Mouse (Mus musculus): ENCODE measurements around the gene Kcnh4. TPM values are rescaled to one million over a fixed set of nuclear protein-coding genes. Genes with fewer than 3 reads are reported as not detected.

Gene Kcnh4
- polyA plus RNA-seq, 1 experiment from 2014 or later, result 0.50 TPM

DNA sequence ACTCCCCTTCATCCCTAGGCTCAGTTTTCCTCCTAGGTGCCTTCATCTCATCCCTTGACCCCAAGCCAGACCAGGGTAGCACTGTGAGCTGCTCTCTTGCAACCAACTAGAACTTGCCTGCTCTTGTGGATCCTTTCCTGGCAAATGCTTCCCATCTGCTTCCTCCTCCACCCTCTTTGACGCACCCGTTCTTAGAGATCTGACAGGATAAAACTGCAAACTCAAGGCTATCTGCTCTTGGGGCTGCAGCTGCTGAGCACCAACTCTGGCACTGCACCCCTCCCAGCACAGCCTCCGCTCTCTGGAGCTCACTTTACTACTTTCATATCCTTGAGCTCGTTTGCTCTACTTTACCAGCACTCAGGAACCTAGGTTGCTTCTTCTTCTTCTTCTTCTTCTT lies 11.1 kb downstream of the Kcnh4 start:
- H3K27me3 ChIP-seq (ENCODE audit: control insufficient read depth, insufficient read depth, low read length), result no peaks in the 10 kb centered on the region
- no peaks in the 10 kb centered on the region for H3K4me1 ChIP-seq (ENCODE audit: control insufficient read depth, insufficient read depth, low read length)
- no peak overlapping the region for H3K9ac ChIP-seq (replicated peaks; ENCODE audit: low read length)
- DNase-seq (ENCODE audit: low spot score), result no peak
- H3K36me3 ChIP-seq (replicated peaks; ENCODE audit: control insufficient read depth, insufficient read depth, low read depth, low read length), result no peaks in the 10 kb centered on the region
- H3K4me2 ChIP-seq (ENCODE audit: low read depth, low read length), result no peak overlapping the region
- no peak overlapping the region for H3K4me3 ChIP-seq (ENCODE audit: low read depth, low read length)
- no peak overlapping the region for H3K27ac ChIP-seq (replicated peaks; ENCODE audit: low read depth, low read length)
- WGBS, result 72% methylated on average over 4 of the region's 4 CpGs
- no peak for ATAC-seq (replicated peaks; ENCODE audit: insufficient number of reproducible peaks, low FRiP score, low TSS enrichment, low read depth)
- no peaks in the 10 kb centered on the region for H3K9me3 ChIP-seq (replicated peaks; ENCODE audit: control insufficient read depth, low read length)

DNA sequence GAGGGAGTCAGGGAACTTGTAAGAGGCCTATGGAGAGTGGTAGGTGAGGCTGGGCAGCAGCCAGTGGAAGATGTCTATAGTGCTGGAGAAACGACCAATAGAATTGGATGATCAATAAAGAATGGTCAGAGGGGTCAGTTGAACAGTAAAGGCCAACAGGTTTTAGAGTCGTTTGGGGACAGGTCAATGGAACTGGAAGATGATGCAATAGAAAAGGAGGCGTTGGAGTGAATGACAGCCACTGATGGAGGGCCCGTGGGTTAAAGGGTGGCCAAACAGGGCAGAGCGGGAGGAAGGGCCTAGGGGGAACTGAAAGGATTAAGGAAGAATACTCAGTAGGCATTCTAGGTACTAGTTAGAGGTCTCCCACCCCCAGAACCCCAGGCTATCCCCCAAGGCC lies 12.6 kb downstream of the Kcnh4 start:
- Histone ChIP-seq H3K9me3 (replicated peaks; ENCODE audit: control insufficient read depth, low read length) (no peaks in the 10 kb centered on the region), H3K9ac (replicated peaks; ENCODE audit: low read length) (no peak overlapping the region), H3K27ac (replicated peaks; ENCODE audit: low read depth, low read length) (no peak overlapping the region), H3K4me2 (ENCODE audit: low read depth, low read length) (no peak overlapping the region), H3K36me3 (replicated peaks; ENCODE audit: control insufficient read depth, insufficient read depth, low read depth, low read length) (no peaks in the 10 kb centered on the region), H3K4me3 (ENCODE audit: low read depth, low read length) (no peak overlapping the region), H3K4me1 (ENCODE audit: control insufficient read depth, insufficient read depth, low read length) (no peaks in the 10 kb centered on the region), H3K27me3 (ENCODE audit: control insufficient read depth, insufficient read depth, low read length) (no peaks in the 10 kb centered on the region)
- ATAC-seq (replicated peaks; ENCODE audit: insufficient number of reproducible peaks, low FRiP score, low TSS enrichment, low read depth) (no peak), DNase-seq (ENCODE audit: low spot score) (no peak)
- WGBS, result 72% methylated on average over 5 of the region's 5 CpGs

DNA sequence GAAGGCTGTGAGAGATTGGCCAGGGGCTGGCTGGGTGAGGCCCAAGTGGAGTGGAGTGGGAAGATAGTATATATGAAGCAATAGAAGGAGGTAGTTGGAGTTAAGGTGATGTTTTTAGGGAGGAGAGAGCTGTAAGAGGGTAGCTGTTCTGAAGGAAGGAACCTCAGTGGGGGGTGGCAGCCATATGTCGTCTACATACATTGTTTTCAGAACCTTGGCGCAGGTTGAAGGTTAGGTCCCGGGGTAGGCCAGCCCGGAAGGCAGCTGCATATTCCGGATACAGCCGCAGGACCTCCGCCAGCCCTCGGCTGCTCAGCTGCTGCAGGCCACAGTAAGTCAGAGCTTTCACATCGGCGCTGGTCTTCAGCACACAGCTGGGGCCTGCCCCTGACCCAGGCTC lies 13.2 kb downstream of the Kcnh4 start:
- H3K9me3 ChIP-seq (replicated peaks; ENCODE audit: control insufficient read depth, low read length), result no peaks in the 10 kb centered on the region
- H3K36me3 ChIP-seq (replicated peaks; ENCODE audit: control insufficient read depth, insufficient read depth, low read depth, low read length), result no peaks in the 10 kb centered on the region
- no peak overlapping the region for H3K27ac ChIP-seq (replicated peaks; ENCODE audit: low read depth, low read length)
- H3K27me3 ChIP-seq (ENCODE audit: control insufficient read depth, insufficient read depth, low read length), result no peaks in the 10 kb centered on the region
- H3K4me1 ChIP-seq (ENCODE audit: control insufficient read depth, insufficient read depth, low read length), result no peaks in the 10 kb centered on the region
- no peak overlapping the region for H3K4me2 ChIP-seq (ENCODE audit: low read depth, low read length)
- ATAC-seq (replicated peaks; ENCODE audit: insufficient number of reproducible peaks, low FRiP score, low TSS enrichment, low read depth), result no peak
- 74% methylated on average over 10 of the region's 10 CpGs for WGBS
- no peak overlapping the region for H3K4me3 ChIP-seq (ENCODE audit: low read depth, low read length)
- H3K9ac ChIP-seq (replicated peaks; ENCODE audit: low read length), result no peak overlapping the region
- no peak for DNase-seq (ENCODE audit: low spot score)

DNA sequence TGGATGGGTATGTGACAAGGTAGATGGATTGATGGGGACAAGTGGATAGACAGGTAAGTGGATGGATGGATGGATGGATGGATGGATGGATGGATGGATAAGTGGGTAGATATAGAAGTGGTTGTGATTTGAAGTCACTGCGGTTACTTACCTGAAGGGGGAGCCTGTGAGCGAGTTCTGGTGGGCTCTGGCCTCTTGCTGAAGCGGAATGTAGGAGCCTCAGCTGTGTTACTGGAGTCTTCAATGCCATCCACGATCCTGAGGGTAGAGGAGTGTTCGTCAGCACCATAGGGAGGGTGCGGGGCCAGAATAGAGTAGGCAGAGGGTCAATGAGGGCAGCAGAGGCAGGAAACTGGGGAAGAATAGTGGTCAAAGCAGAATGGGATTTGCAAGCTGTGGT lies 14.7 kb downstream of the Kcnh4 start:
- no peak for ATAC-seq (replicated peaks; ENCODE audit: insufficient number of reproducible peaks, low FRiP score, low TSS enrichment, low read depth)
- Histone ChIP-seq H3K36me3 (replicated peaks; ENCODE audit: control insufficient read depth, insufficient read depth, low read depth, low read length) (no peaks in the 10 kb centered on the region), H3K27ac (replicated peaks; ENCODE audit: low read depth, low read length) (no peak overlapping the region), H3K9me3 (replicated peaks; ENCODE audit: control insufficient read depth, low read length) (no peaks in the 10 kb centered on the region), H3K9ac (replicated peaks; ENCODE audit: low read length) (no peak overlapping the region), H3K4me1 (ENCODE audit: control insufficient read depth, insufficient read depth, low read length) (no peaks in the 10 kb centered on the region), H3K27me3 (ENCODE audit: control insufficient read depth, insufficient read depth, low read length) (no peaks in the 10 kb centered on the region), H3K4me3 (ENCODE audit: low read depth, low read length) (no peak overlapping the region), H3K4me2 (ENCODE audit: low read depth, low read length) (no peak overlapping the region)
- peak; percentile 71 for DNase-seq (ENCODE audit: low spot score)
- 14% methylated on average over 6 of the region's 6 CpGs for WGBS

DNA sequence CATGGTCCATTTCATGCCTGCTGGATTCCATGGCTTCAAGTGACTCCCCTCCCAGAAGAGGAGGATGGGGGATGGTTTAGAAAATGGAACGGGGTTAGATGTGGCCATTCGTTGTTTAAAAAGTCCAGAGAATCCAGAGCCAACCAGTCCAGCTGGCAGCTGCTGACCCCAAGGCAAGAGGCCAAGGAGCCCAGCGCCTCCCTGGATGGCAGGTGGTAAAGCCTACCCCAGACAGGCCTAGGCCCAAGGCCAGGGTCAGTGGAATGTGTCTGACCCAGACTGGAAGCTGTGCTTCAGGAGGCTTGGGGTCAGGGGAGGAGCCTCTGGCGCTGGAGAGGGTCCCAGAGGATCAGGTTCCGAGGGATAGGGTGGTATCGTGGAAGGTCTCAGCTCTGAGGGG lies 18.4 kb downstream of the Kcnh4 start:
- Histone ChIP-seq H3K4me2 (ENCODE audit: low read depth, low read length) (no peak overlapping the region), H3K36me3 (replicated peaks; ENCODE audit: control insufficient read depth, insufficient read depth, low read depth, low read length) (no peaks in the 10 kb centered on the region), H3K4me1 (ENCODE audit: control insufficient read depth, insufficient read depth, low read length) (no peaks in the 10 kb centered on the region), H3K27ac (replicated peaks; ENCODE audit: low read depth, low read length) (no peak overlapping the region), H3K4me3 (ENCODE audit: low read depth, low read length) (no peak overlapping the region), H3K9me3 (replicated peaks; ENCODE audit: control insufficient read depth, low read length) (no peaks in the 10 kb centered on the region), H3K27me3 (ENCODE audit: control insufficient read depth, insufficient read depth, low read length) (no peaks in the 10 kb centered on the region), H3K9ac (replicated peaks; ENCODE audit: low read length) (no peak overlapping the region)
- ATAC-seq (replicated peaks; ENCODE audit: insufficient number of reproducible peaks, low FRiP score, low TSS enrichment, low read depth) (no peak), DNase-seq (ENCODE audit: low spot score) (no peak)
- WGBS, result 63% methylated on average over 6 of the region's 6 CpGs

DNA sequence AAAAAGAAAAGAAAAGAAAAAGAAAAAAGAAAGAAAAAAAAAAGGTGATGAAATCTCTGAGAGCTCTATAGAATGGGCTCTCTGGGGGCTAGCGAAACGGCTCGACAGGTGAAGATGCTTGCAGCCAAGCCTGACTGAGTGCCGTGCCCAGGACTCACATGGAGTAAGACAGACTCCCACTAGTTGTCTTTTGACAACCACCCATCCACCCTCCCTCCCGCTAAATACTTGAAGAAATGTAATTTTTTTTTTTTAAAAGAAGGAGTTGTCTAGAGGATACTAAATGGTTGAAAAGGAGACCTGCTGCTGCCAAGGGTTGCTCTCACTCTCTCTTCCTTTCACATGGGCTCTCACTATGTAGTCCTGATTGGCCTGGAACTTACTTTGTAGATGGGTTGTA lies 21.0 kb downstream of the Kcnh4 start:
- H3K9ac ChIP-seq (replicated peaks; ENCODE audit: low read length), result no peak overlapping the region
- no peaks in the 10 kb centered on the region for H3K27me3 ChIP-seq (ENCODE audit: control insufficient read depth, insufficient read depth, low read length)
- DNase-seq (ENCODE audit: low spot score) (no peak), ATAC-seq (replicated peaks; ENCODE audit: insufficient number of reproducible peaks, low FRiP score, low TSS enrichment, low read depth) (no peak)
- H3K4me2 ChIP-seq (ENCODE audit: low read depth, low read length), result peak overlapping the region; percentile 49; the same call in 1 of the 2 replicates
- H3K27ac ChIP-seq (replicated peaks; ENCODE audit: low read depth, low read length), result no peak overlapping the region
- peak overlapping the region; percentile 89; the same call in 1 of the 2 replicates for H3K4me3 ChIP-seq (ENCODE audit: low read depth, low read length)
- no peaks in the 10 kb centered on the region for H3K36me3 ChIP-seq (replicated peaks; ENCODE audit: control insufficient read depth, insufficient read depth, low read depth, low read length)
- H3K9me3 ChIP-seq (replicated peaks; ENCODE audit: control insufficient read depth, low read length), result no peaks in the 10 kb centered on the region
- WGBS, result 14% methylated on average over 5 of the region's 5 CpGs
- H3K4me1 ChIP-seq (ENCODE audit: control insufficient read depth, insufficient read depth, low read length), result no peaks in the 10 kb centered on the region

DNA sequence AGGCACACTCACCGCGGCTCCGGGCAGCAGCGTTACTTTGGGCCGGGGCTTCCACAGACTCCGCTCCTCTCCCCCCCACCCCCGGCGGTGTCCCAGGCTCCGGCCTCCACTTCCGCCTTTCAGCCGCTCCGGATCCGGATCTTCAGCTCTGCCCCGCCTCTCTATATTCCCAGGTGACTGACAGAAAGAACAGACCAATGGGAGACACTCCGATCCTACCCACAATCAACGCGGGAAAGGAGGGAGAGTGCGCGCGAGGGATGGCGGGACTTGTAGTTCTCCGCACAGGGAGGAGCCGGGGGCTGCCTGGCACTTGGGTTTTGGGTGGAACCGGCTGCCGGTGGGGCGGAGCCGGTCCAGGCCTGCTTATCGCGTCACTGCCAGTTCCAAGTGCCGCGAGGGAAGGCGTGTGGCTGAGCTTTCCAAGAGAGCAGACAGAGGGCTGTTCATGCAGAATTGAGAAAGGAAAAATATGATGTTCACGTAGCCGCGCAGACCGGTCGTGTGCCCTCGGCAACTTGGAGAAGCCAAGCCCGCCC lies 21.6 kb downstream of the Kcnh4 start, which contains the start of gene Rab5c:
Gene Rab5c, minus strand, starts transcription at position 150 of the 539 bp plus-strand sequence.
- Histone ChIP-seq H3K9me3 (replicated peaks; ENCODE audit: control insufficient read depth, low read length) (no peaks in the 10 kb centered on the region), H3K27ac (replicated peaks; ENCODE audit: low read depth, low read length) (no peak within 1 kb of the TSS), H3K4me2 (ENCODE audit: low read depth, low read length) (peak within 1 kb of the TSS; percentile 76), H3K27me3 (ENCODE audit: control insufficient read depth, insufficient read depth, low read length) (no peaks in the 10 kb centered on the region), H3K4me1 (ENCODE audit: control insufficient read depth, insufficient read depth, low read length) (no peaks in the 10 kb centered on the region), H3K4me3 (ENCODE audit: low read depth, low read length) (peak within 1 kb of the TSS; percentile 89), H3K36me3 (replicated peaks; ENCODE audit: control insufficient read depth, insufficient read depth, low read depth, low read length) (no peaks in the 10 kb centered on the region), H3K9ac (replicated peaks; ENCODE audit: low read length) (peak within 1 kb of the TSS; percentile 84)
- WGBS, result 0% methylated on average over 35 of the region's 39 CpGs
- DNase-seq (ENCODE audit: low spot score) (peak; percentile 99), ATAC-seq (replicated peaks; ENCODE audit: insufficient number of reproducible peaks, low FRiP score, low TSS enrichment, low read depth) (peak; percentile 99)

DNA sequence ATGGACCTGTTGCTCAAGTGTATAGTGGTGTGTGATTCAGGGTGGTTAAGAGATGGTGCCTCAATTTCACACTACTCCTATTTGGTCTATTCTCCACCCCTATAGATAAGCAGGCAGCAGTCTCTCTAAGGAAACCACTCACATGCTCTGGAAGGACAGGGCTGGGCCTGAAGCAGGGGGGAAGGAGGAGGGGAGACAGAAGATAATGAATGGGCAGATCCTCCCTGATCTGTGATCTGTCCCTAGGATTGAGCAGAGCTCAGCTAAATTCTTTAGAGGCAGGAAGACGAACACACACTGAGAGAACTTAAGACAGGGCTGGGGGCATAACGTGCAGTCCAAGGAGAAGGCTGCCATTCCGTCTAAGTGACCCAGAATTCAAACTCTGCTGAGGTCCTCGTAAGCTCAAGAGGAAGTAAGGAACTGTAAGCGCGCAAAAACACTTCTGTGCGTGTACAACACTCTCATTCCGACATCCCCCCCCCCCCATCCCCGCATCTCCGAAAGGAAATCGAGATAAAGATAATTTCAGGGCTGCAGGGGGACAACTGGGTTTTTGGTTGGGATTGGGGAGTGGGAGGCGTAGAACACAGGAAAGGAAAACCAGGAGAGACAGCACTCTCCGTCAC lies 22.5 kb downstream of the Kcnh4 start:
- no peak for ATAC-seq (replicated peaks; ENCODE audit: insufficient number of reproducible peaks, low FRiP score, low TSS enrichment, low read depth)
- peak overlapping the region; percentile 76 for H3K4me2 ChIP-seq (ENCODE audit: low read depth, low read length)
- peak overlapping the region; percentile 89 for H3K4me3 ChIP-seq (ENCODE audit: low read depth, low read length)
- peak overlapping the region; percentile 84 for H3K9ac ChIP-seq (replicated peaks; ENCODE audit: low read length)
- no peak overlapping the region for H3K27ac ChIP-seq (replicated peaks; ENCODE audit: low read depth, low read length)
- H3K4me1 ChIP-seq (ENCODE audit: control insufficient read depth, insufficient read depth, low read length), result no peaks in the 10 kb centered on the region
- H3K9me3 ChIP-seq (replicated peaks; ENCODE audit: control insufficient read depth, low read length), result no peaks in the 10 kb centered on the region
- H3K36me3 ChIP-seq (replicated peaks; ENCODE audit: control insufficient read depth, insufficient read depth, low read depth, low read length), result no peaks in the 10 kb centered on the region
- WGBS, result 3% methylated on average over 13 of the region's 13 CpGs
- H3K27me3 ChIP-seq (ENCODE audit: control insufficient read depth, insufficient read depth, low read length), result no peaks in the 10 kb centered on the region
- DNase-seq (ENCODE audit: low spot score), result no peak

Measured in embryonic facial prominence, embryonic 11.5 days (tissue).